Mouse (Mus musculus) heart, embryonic 16.5 days (tissue): ENCODE measurements around the gene E2f1. TPM values are rescaled to one million over a fixed set of nuclear protein-coding genes. Genes with fewer than 3 reads are reported as not detected.

ENCODE experiments used
- ATAC-seq: fragments of 200-750 bp; cut with Nextera tagmentation; replicated peaks from 2 replicates; pipeline ENCODE4 v1.8.0; 2017; ENCODE audit warnings: moderate number of reproducible peaks; ENCODE audit not compliant: insufficient read depth, low FRiP score; ENCODE audit errors: extremely low read depth
- H3K27ac ChIP-seq: fragments of 300-500 bp; sonication (generic); 2 replicates; pipeline ENCODE4 v1.5.1; 2014; ENCODE audit warnings: mild to moderate bottlenecking, low read length, control low read depth, moderate library complexity
- H3K27me3 ChIP-seq: fragments of 300-500 bp; sonication (generic); 2 replicates; pipeline ENCODE4 v1.6.1; 2014; ENCODE audit warnings: low read length, mixed read lengths; ENCODE audit not compliant: control insufficient read depth, insufficient read depth
- H3K36me3 ChIP-seq: fragments of 300-500 bp; sonication (generic); 2 replicates; pipeline ENCODE4 v1.6.1; 2014; ENCODE audit not compliant: control insufficient read depth, insufficient read depth
- H3K4me1 ChIP-seq: fragments of 300-500 bp; sonication (generic); 2 replicates; pipeline ENCODE4 v1.6.1; 2014; ENCODE audit warnings: low read length, mixed read lengths; ENCODE audit not compliant: control insufficient read depth, insufficient read depth
- H3K4me2 ChIP-seq: fragments of 300-500 bp; sonication (generic); 2 replicates; pipeline ENCODE4 v1.6.1; 2014; ENCODE audit warnings: low read depth, mild to moderate bottlenecking, control low read depth, low read length
- H3K4me3 ChIP-seq: fragments of 300-500 bp; sonication (generic); 2 replicates; pipeline ENCODE4 v1.5.1; 2014; ENCODE audit warnings: mild to moderate bottlenecking, control low read depth, low read length
- H3K9ac ChIP-seq: fragments of 300-500 bp; sonication (generic); 2 replicates; pipeline ENCODE4 v1.6.1; 2014; ENCODE audit warnings: low read length, control low read depth
- H3K9me3 ChIP-seq: fragments of 300-500 bp; sonication (generic); replicated peaks from 2 replicates; pipeline ENCODE4 v1.6.1; 2016; ENCODE audit warnings: low read length; ENCODE audit not compliant: control insufficient read depth
- WGBS: fragments of 180-500 bp; shearing (Covaris S2); extraction: QIAGEN DNeasy Blood & Tissue Kit; methylation state at CpG from one replicate; pipeline ENCODE4 v1.1.7; 2014; 5-methylcytosine and 5-hydroxymethylcytosine counted together
- polyA plus RNA-seq: library from polyadenylated mRNA; unstranded; fragments of >200 nt; fragmentation: Nextera tagmentation; extraction: Ambion mirVana; gene quantifications from 2 replicates; pipeline ENCODE4 v1.2.1, GENCODE M21; 2015

Gene E2f1
- polyA plus RNA-seq, 1 experiment from 2014 or later: 18.9 TPM

DNA sequence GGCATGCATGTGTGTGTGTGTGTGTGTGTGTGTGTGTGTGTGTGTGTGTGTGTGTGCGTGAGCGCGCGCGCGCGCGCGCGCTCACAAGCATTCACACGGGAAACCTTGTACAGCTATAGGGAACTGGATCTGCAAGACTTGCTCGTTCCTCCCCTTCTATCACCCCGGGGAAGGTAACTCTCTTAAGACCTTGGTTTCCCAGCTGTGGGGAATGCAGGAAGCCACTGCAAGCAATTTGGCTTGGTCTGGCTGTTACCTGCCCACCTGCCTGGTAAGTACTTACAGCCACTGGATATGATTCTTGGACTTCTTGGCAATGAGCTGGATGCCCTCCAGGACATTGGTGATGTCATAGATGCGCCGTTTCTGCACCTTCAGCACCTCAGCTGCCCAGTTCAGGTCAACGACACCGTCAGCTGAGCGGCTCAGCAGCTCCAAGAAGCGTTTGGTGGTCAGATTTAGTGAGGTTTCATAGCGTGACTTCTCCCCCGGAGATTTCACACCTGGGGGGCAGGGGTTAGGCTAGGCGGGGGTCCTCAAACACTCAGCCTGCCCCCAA lies 6.0 kb downstream of the E2f1 start:
- 90% methylated on average over 22 of the region's 22 CpGs for WGBS
- H3K36me3 ChIP-seq: peaks cover 9% of the 10 kb centered on the region

DNA sequence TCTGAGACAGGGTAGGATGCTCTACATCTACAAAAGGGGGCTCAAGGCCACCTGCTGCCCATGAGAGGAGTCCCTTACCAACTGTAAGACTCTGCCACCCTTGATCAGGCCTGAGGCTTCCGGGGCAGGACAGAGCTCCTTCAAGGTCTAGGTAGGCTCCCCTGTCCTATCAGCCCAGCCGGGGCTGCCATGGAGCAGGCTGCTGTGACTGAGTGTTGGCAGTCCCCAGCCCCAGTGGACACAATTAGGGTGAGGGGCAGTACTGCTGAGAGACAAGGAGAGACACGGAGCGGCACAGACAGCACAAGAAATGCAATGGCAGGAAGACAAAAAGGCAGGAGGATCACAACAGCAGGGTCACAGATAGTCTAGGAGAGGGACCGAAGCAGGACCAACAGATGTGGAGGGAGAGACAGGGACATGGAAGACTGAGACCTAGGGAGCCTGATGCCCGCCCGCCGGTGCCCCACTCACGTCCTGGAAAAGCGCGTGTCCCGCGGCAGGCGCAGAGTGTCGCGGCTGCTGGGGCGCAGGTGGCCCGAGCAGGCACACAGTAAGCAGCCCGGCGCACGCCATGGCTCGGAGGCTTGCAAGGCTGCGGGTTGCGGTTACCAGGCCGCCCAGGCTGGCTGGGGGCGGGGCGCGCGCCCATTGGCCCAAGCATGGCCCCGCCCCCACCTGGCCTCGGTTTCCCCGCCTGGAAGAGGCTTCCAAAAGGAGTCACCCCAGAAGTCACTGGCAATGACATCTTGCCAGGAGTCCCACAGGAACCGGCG lies 11.2 kb downstream of the E2f1 start, which contains the start of gene Necab3:
Necab3 (minus strand) TSS at position 627 of the 776 bp plus-strand sequence.
- peak; percentile 64 for ATAC-seq
- Histone ChIP-seq H3K9ac (peak within 1 kb of the TSS; percentile 59), H3K4me1 (peaks cover 9% of the 10 kb centered on the region; the same call in 1 of the 2 replicates), H3K4me3 (peak within 1 kb of the TSS; percentile 38), H3K9me3 (no peaks in the 10 kb centered on the region), H3K27ac (0 out of 2 replicates have a peak within 1 kb of the TSS, but pooled peaks have one; percentile 21), H3K27me3 (no peaks in the 10 kb centered on the region), H3K4me2 (peak within 1 kb of the TSS; percentile 69), H3K36me3 (peaks cover 9% of the 10 kb centered on the region)
- WGBS: 4% methylated on average over 34 of the region's 34 CpGs

More for the DNA sequence above, 6.0 kb downstream of the E2f1 start:
- Histone ChIP-seq H3K9me3 (no peaks in the 10 kb centered on the region), H3K27me3 (no peaks in the 10 kb centered on the region), H3K9ac (no peak overlapping the region), H3K4me2 (no peak overlapping the region), H3K4me3 (no peak overlapping the region), H3K27ac (no peak overlapping the region), H3K4me1 (peaks cover 20% of the 10 kb centered on the region)
- no peak for ATAC-seq

- 45% methylated on average over 5 of the region's 5 CpGs for WGBS
- Histone ChIP-seq H3K27ac (no peak overlapping the region), H3K27me3 (no peaks in the 10 kb centered on the region), H3K9ac (no peak overlapping the region), H3K4me1 (peaks cover 14% of the 10 kb centered on the region), H3K4me3 (no peak overlapping the region), H3K9me3 (no peaks in the 10 kb centered on the region), H3K36me3 (peaks cover 4% of the 10 kb centered on the region; the same call in 1 of the 2 replicates), H3K4me2 (no peak overlapping the region)
- no peak for ATAC-seq
These were observed 12.4 kb downstream of the E2f1 start for GRCm38 (mm10) chr2:154557184-154557832.

DNA sequence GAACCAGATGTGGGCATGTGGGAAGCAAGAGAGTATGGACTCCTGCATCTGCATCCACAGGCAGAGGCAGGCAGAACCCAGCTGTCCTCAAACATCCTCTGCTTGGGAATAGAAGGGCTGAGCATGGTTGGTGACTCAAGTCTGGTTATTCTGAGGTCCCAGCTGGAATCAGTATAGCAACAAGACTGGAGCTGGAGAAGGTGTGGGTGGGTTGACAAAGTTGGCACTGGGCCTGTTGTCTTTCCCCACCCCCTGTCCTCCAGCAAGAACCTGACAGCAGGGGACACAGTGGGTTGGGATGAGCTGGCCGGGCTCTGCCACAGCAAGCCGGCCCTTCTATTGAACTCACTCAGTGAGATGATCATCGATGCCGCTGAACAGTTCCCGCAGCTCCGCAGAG lies 14.5 kb downstream of the E2f1 start:
- no peaks in the 10 kb centered on the region for H3K36me3 ChIP-seq
- no peaks in the 10 kb centered on the region for H3K9me3 ChIP-seq
- peaks cover 11% of the 10 kb centered on the region for H3K27me3 ChIP-seq
- peaks cover 21% of the 10 kb centered on the region for H3K4me1 ChIP-seq
- no peak overlapping the region for H3K9ac ChIP-seq
- no peak for ATAC-seq
- no peak overlapping the region for H3K4me2 ChIP-seq
- 78% methylated on average over 6 of the region's 6 CpGs for WGBS
- no peak overlapping the region for H3K27ac ChIP-seq
- H3K4me3 ChIP-seq: no peak overlapping the region

GRCm38 (mm10) chr2:154552424-154552907 lies 17.2 kb downstream of the E2f1 start:
- Histone ChIP-seq H3K27ac (peak overlapping the region; percentile 34; the same call in 1 of the 2 replicates), H3K9me3 (no peaks in the 10 kb centered on the region), H3K36me3 (no peaks in the 10 kb centered on the region), H3K4me2 (peak overlapping the region; percentile 73), H3K4me3 (peak overlapping the region; percentile 42), H3K27me3 (peaks cover 14% of the 10 kb centered on the region), H3K4me1 (peaks cover 24% of the 10 kb centered on the region), H3K9ac (peak overlapping the region; percentile 45)
- 14% methylated on average over 27 of the region's 27 CpGs for WGBS
- peak; percentile 46 for ATAC-seq

DNA sequence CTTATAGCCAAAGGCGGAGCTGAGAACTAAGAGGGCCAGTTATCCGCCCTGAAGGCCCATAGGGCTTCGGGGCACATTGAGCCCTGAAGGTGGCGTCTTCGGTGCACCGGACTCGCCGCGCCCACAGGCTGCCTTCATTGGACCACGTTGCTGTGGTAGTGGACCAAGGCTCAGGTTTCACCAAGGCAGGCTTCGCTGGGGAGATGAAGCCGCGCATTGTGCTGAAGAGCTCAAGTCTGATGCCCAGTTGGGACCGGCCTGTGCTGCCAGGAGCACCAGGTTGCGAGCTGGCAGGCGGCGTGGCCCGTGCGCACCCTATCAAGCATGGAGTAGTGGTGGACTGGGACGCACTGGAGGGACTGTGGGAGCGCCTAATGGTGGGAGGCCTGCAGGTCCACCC lies 17.8 kb downstream of the E2f1 start:
- H3K27ac ChIP-seq: peak overlapping the region; percentile 34; the same call in 1 of the 2 replicates
- no peaks in the 10 kb centered on the region for H3K36me3 ChIP-seq
- peak overlapping the region; percentile 42 for H3K4me3 ChIP-seq
- H3K4me1 ChIP-seq: peaks cover 24% of the 10 kb centered on the region
- H3K27me3 ChIP-seq: peaks cover 14% of the 10 kb centered on the region
- 25% methylated on average over 21 of the region's 21 CpGs for WGBS
- peak overlapping the region; percentile 45 for H3K9ac ChIP-seq
- no peak for ATAC-seq
- peak overlapping the region; percentile 73 for H3K4me2 ChIP-seq
- no peaks in the 10 kb centered on the region for H3K9me3 ChIP-seq

- Histone ChIP-seq H3K9me3 (no peaks in the 10 kb centered on the region), H3K36me3 (no peaks in the 10 kb centered on the region), H3K27me3 (peaks cover 14% of the 10 kb centered on the region), H3K4me1 (peaks cover 24% of the 10 kb centered on the region), H3K27ac (peak within 1 kb of the TSS; percentile 34; the same call in 1 of the 2 replicates), H3K4me3 (peak within 1 kb of the TSS; percentile 42), H3K4me2 (peak within 1 kb of the TSS; percentile 73), H3K9ac (peak within 1 kb of the TSS; percentile 45)
- 75% methylated on average over 4 of the region's 4 CpGs for WGBS
- no peak for ATAC-seq
These were observed 18.2 kb downstream of the E2f1 start, which contains the start of gene Actl10 for GRCm38 (mm10) chr2:154551476-154551875. Gene Actl10 (plus strand): TSS chr2:154551776.

DNA sequence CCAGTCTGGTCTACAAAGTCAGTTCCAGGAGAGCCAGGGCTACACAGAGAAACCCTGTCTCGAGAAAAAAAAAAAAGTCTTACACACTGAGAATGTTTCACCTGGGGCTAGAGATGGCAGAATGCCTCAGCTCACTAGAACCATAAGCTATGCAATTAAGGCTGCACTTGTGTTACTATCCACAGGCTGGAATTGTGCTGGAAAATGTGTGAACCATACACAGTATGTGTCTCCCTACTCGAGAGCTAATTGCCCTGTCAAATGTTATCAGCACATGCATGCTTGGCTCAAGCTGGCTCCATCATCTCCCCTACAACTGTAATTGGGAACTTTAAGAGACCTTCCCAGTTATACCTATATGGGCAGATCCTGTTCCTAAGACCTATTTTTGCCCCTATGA lies 18.8 kb downstream of the E2f1 start:
- H3K27ac ChIP-seq: no peak overlapping the region
- H3K9ac ChIP-seq: no peak overlapping the region
- H3K36me3 ChIP-seq: no peaks in the 10 kb centered on the region
- H3K9me3 ChIP-seq: no peaks in the 10 kb centered on the region
- no peak overlapping the region for H3K4me3 ChIP-seq
- 49% methylated on average over 2 of the region's 2 CpGs for WGBS
- H3K27me3 ChIP-seq: peaks cover 14% of the 10 kb centered on the region
- H3K4me1 ChIP-seq: peaks cover 24% of the 10 kb centered on the region
- no peak overlapping the region for H3K4me2 ChIP-seq
- no peak for ATAC-seq
